In the genomic region with DNA sequence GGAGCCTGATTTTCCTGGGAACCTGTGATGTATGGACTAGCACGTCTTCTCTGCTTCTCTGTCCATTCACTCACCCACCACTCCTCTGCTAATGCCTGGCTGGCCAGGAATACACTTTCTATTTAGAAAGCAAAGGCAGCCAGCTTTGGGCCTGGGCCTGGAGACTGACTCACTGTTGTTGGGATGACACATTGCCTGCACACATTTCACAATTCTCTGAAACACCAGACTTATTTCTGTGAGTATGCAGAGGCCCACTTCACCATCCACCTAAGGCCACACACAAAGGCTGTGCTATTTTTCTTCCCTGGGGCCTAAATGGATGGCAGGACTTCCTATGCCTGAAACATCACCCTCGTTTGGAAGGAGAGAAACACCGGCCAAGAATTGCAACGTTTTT, we compare ENCODE assay signal across 10 mouse cellular contexts.
DNase-seq lines count a peak whose midpoint lies in the region; ATAC-seq and TF ChIP-seq lines count a peak whose summit lies in the region.
"Had no signal": no experiment of that assay in that cellular context is flagged by ENCODE, and none has a peak within 500 bp of the region (broad histone marks: within the 10 kb centered on the region; RNA-seq: fewer than 3 reads in every experiment).

No protein-coding gene starts in this region.

- no peaks in the 10 kb centered on the region for H3K27me3 ChIP-seq in heart, adult 2 months (ENCODE audit: control insufficient read depth, insufficient read depth, low read length)
- H3K27me3 ChIP-seq in heart, embryonic 11.5 days (ENCODE audit: control insufficient read depth, insufficient read depth, low read length) = peaks cover 3% of the 10 kb centered on the region; the same call in 1 of the 2 replicates
- no peaks in the 10 kb centered on the region for H3K27me3 ChIP-seq in liver, embryonic 11.5 days (replicated peaks; ENCODE audit: control insufficient read depth, insufficient read depth, low read length)
- no peaks in the 10 kb centered on the region for H3K27me3 ChIP-seq in midbrain, embryonic 13.5 days
- H3K27me3 ChIP-seq: embryonic facial prominence, embryonic 13.5 days had no signal

- TF ChIP-seq CTCF in heart, adult 2 months (IDR thresholded peaks at IDR 0.05) = no peak

- no peak for TF ChIP-seq EP300 in heart, adult 2 months (IDR thresholded peaks at IDR 0.05; ENCODE audit: insufficient read depth, low read depth, low read length)

- H3K4me2 ChIP-seq in heart, embryonic 11.5 days = no peak overlapping the region
- H3K4me2 ChIP-seq in liver, embryonic 11.5 days = no peak overlapping the region
- H3K4me2 ChIP-seq in midbrain, embryonic 13.5 days (replicated peaks) = no peak overlapping the region
- H3K4me2 ChIP-seq: embryonic facial prominence, embryonic 13.5 days had no signal

- DNase-seq in heart, adult 2 months = peak; percentile 53 to 73
- DNase-seq in adrenal gland, postnatal 10 days = peak; percentile 66
- DNase-seq in heart, adult 8-10 months (ENCODE audit: low spot score) = peak; percentile 67
- peak; percentile 54 for DNase-seq in lung, postnatal 10 days
- no peak for DNase-seq in liver, embryonic 11.5 days (ENCODE audit: low spot score)

- H3K27ac ChIP-seq in heart, adult 2 months = peak overlapping the region; percentile 31; the same call in 1 of the 2 replicates
- H3K27ac ChIP-seq in heart, embryonic 11.5 days (ENCODE audit: low read depth, low read length) = no peak overlapping the region
- no peak overlapping the region for H3K27ac ChIP-seq in liver, embryonic 11.5 days (ENCODE audit: low read depth, low read length)
- no peak overlapping the region for H3K27ac ChIP-seq in midbrain, embryonic 13.5 days
- H3K27ac ChIP-seq: embryonic facial prominence, embryonic 13.5 days; liver, embryonic 14.5 days had no signal

- 37% methylated on average over 4 of the region's 4 CpGs for WGBS in heart, adult 2 months
- 74% methylated on average over 4 of the region's 4 CpGs for WGBS in heart, embryonic 11.5 days (ENCODE audit: insufficient replicate concordance)
- 72% methylated on average over 4 of the region's 4 CpGs for WGBS in liver, embryonic 11.5 days
- WGBS in midbrain, embryonic 13.5 days = 74% methylated on average over 4 of the region's 4 CpGs

- intact Hi-C loops in heart, adult 2 months (cut with DNase I) = no loop called here

- H3K9ac ChIP-seq in heart, adult 2 months (ENCODE audit: low read depth, low read length) = no peak overlapping the region
- no peak overlapping the region for H3K9ac ChIP-seq in heart, embryonic 11.5 days (ENCODE audit: low read depth, low read length)
- H3K9ac ChIP-seq in liver, embryonic 11.5 days (ENCODE audit: low read depth, low read length) = no peak overlapping the region
- no peak overlapping the region for H3K9ac ChIP-seq in midbrain, embryonic 13.5 days (replicated peaks)
- H3K9ac ChIP-seq: embryonic facial prominence, embryonic 13.5 days; liver, embryonic 14.5 days had no signal

- peaks cover 15% of the 10 kb centered on the region for H3K4me1 ChIP-seq in heart, adult 2 months (ENCODE audit: control insufficient read depth, insufficient read depth, low read length)
- H3K4me1 ChIP-seq in heart, embryonic 11.5 days (ENCODE audit: control insufficient read depth, insufficient read depth, low read length) = no peaks in the 10 kb centered on the region
- H3K4me1 ChIP-seq in liver, embryonic 11.5 days (replicated peaks; ENCODE audit: control insufficient read depth, insufficient read depth, low read length) = no peaks in the 10 kb centered on the region
- 0 out of 2 replicates have a peak, but pooled peaks cover 6% of the 10 kb centered on the region for H3K4me1 ChIP-seq in midbrain, embryonic 13.5 days (replicated peaks)
- H3K4me1 ChIP-seq: embryonic facial prominence, embryonic 13.5 days had no signal

- no peak overlapping the region for H3K4me3 ChIP-seq in heart, adult 2 months
- no peak overlapping the region for H3K4me3 ChIP-seq in heart, embryonic 11.5 days (ENCODE audit: low read depth, low read length)
- H3K4me3 ChIP-seq in liver, embryonic 11.5 days (ENCODE audit: low read depth, low read length) = no peak overlapping the region
- no peak overlapping the region for H3K4me3 ChIP-seq in midbrain, embryonic 13.5 days (replicated peaks)
- H3K4me3 ChIP-seq: embryonic facial prominence, embryonic 13.5 days had no signal

- TF ChIP-seq POLR2A in heart, adult 2 months (IDR thresholded peaks at IDR 0.05; ENCODE audit: insufficient read depth, low read depth, low read length) = no peak

- H3K9me3 ChIP-seq in heart, embryonic 11.5 days (replicated peaks; ENCODE audit: control insufficient read depth, low read length) = no peaks in the 10 kb centered on the region
- no peaks in the 10 kb centered on the region for H3K9me3 ChIP-seq in liver, embryonic 11.5 days (ENCODE audit: control insufficient read depth, low read length)
- H3K9me3 ChIP-seq in midbrain, embryonic 13.5 days = no peaks in the 10 kb centered on the region
- H3K9me3 ChIP-seq: embryonic facial prominence, embryonic 13.5 days had no signal

- no peaks in the 10 kb centered on the region for H3K79me2 ChIP-seq in heart, adult 2 months (replicated peaks; ENCODE audit: control insufficient read depth, insufficient read depth, low read length)

- H3K36me3 ChIP-seq in heart, adult 2 months (ENCODE audit: control insufficient read depth, insufficient read depth, low read length) = no peaks in the 10 kb centered on the region
- no peaks in the 10 kb centered on the region for H3K36me3 ChIP-seq in heart, embryonic 11.5 days (ENCODE audit: control insufficient read depth, insufficient read depth, low read length)
- H3K36me3 ChIP-seq in liver, embryonic 11.5 days (ENCODE audit: control insufficient read depth, insufficient read depth, low read length) = no peaks in the 10 kb centered on the region
- no peaks in the 10 kb centered on the region for H3K36me3 ChIP-seq in midbrain, embryonic 13.5 days
- H3K36me3 ChIP-seq: embryonic facial prominence, embryonic 13.5 days had no signal

- ATAC-seq in heart, embryonic 11.5 days (replicated peaks; ENCODE audit: insufficient number of reproducible peaks, low FRiP score, low TSS enrichment) = no peak
- ATAC-seq in liver, embryonic 11.5 days (replicated peaks; ENCODE audit: low FRiP score) = no peak
- no peak for ATAC-seq in erythroblast, adult 5-6 weeks (replicated peaks; ENCODE audit: low FRiP score, poor library complexity, severe bottlenecking)
- no peak for ATAC-seq in midbrain, embryonic 13.5 days
